Mouse (Mus musculus) small intestine, adult 2 months (tissue): ENCODE measurements around the gene Nptn.

Experiments
- CTCF ChIP-seq: fragments of 200-500 bp; IDR thresholded peaks from 2 replicates; pipeline ENCODE4 v1.5.1; 2012; ENCODE audit warnings: low read depth, mild to moderate bottlenecking, control low read depth, inconsistent platforms, low read length, moderate library complexity, mixed read lengths; ENCODE audit not compliant: insufficient replicate concordance, insufficient read length; ENCODE audit errors: extremely low read depth
- POLR2A ChIP-seq: fragments of 200-500 bp; IDR thresholded peaks from 2 replicates; pipeline ENCODE4 v1.6.1; 2012; ENCODE audit warnings: low read depth, mild to moderate bottlenecking, control low read depth, inconsistent platforms, low read length, moderate library complexity

GRCm38 (mm10) chr9:58691471-58691870 lies 109.4 kb downstream of the Nptn start:
- no peak for TF ChIP-seq POLR2A
- TF ChIP-seq CTCF = no peak
